Mouse (Mus musculus) stomach, postnatal 0 days (tissue): ENCODE data around the gene A730061H03Rik.
A peak's percentile ranks its signal among the peaks of the same experiment; 100 is the strongest.

Experiments
- CTCF ChIP-seq: IDR thresholded peaks from 2 replicates; pipeline ENCODE4 v1.5.1; 2016; ENCODE audit warnings: antibody characterized with exemption, low read depth, mild to moderate bottlenecking, moderate library complexity
- EP300 ChIP-seq: optimal IDR thresholded peaks from 2 replicates; pipeline ENCODE3; 2016; ENCODE audit warnings: antibody characterized with exemption

GRCm38 (mm10) chr14:55565748-55566147 lies 5.5 kb upstream of the A730061H03Rik start:
- TF ChIP-seq CTCF (peak; percentile 53), EP300 (no peak)
